Mouse (Mus musculus) heart, postnatal 0 days (tissue): ENCODE results near the gene Spats2l. TPM values are rescaled to one million over a fixed set of nuclear protein-coding genes. Genes with fewer than 3 reads are reported as not detected.

Source experiments
- ATAC-seq: fragments of 200-750 bp; cut with Nextera tagmentation; 2 replicates; pipeline ENCODE4 v1.8.0; 2017; ENCODE audit warnings: low read depth, moderate number of reproducible peaks, moderate library complexity; ENCODE audit not compliant: insufficient read depth
- DNase-seq: peaks from one replicate; pipeline ENCODE4 v3.0.0-alpha.2; 2016; ENCODE audit warnings: low spot score
- H3K27ac ChIP-seq: fragments of 300-500 bp; sonication (generic); 2 replicates; pipeline ENCODE4 v1.5.1; 2014; ENCODE audit warnings: low read depth, mild to moderate bottlenecking
- H3K27me3 ChIP-seq: fragments of 300-500 bp; sonication (generic); 2 replicates; pipeline ENCODE4 v1.6.1; 2014; ENCODE audit warnings: low read length, mixed read lengths; ENCODE audit not compliant: control insufficient read depth, insufficient read depth
- H3K36me3 ChIP-seq: fragments of 300-500 bp; sonication (generic); replicated peaks from 2 replicates; pipeline ENCODE4 v1.6.1; 2014; ENCODE audit warnings: low read length, mixed read lengths; ENCODE audit not compliant: control insufficient read depth, insufficient read depth
- H3K4me1 ChIP-seq: fragments of 300-500 bp; sonication (generic); 2 replicates; pipeline ENCODE4 v1.6.1; 2014; ENCODE audit warnings: antibody characterized with exemption; ENCODE audit not compliant: control insufficient read depth, insufficient read depth
- H3K4me2 ChIP-seq: fragments of 300-500 bp; sonication (generic); 2 replicates; pipeline ENCODE4 v1.6.1; 2014; ENCODE audit warnings: low read depth, mild to moderate bottlenecking, low read length, moderate library complexity
- H3K4me3 ChIP-seq: fragments of 300-500 bp; sonication (generic); 2 replicates; pipeline ENCODE4 v1.5.1; 2014; ENCODE audit warnings: low read depth, low read length
- H3K9ac ChIP-seq: fragments of 300-500 bp; sonication (generic); replicated peaks from 2 replicates; pipeline ENCODE4 v1.6.1; 2014; ENCODE audit warnings: low read depth, low read length, mixed read lengths
- H3K9me3 ChIP-seq: fragments of 300-500 bp; sonication (generic); replicated peaks from 2 replicates; pipeline ENCODE4 v1.6.1; 2016; ENCODE audit warnings: low read length; ENCODE audit not compliant: control insufficient read depth
- CTCF ChIP-seq: IDR thresholded peaks from 2 replicates; pipeline ENCODE4 v1.5.1; 2016; ENCODE audit warnings: antibody characterized with exemption, control low read depth, low read depth
- EP300 ChIP-seq: IDR thresholded peaks from 2 replicates; pipeline ENCODE4 v1.6.1; 2016; ENCODE audit warnings: antibody characterized with exemption, low read depth
- WGBS: fragments of 180-500 bp; shearing (Covaris S2); extraction: QIAGEN DNeasy Blood & Tissue Kit; methylation state at CpG from one replicate; pipeline ENCODE4 v1.1.7; 2014; 5-methylcytosine and 5-hydroxymethylcytosine counted together
- polyA plus RNA-seq: library from polyadenylated mRNA; unstranded; fragments of >200 nt; fragmentation: Nextera tagmentation; extraction: Ambion mirVana; gene quantifications from 2 replicates; pipeline ENCODE4 v1.2.1, GENCODE M21; 2015
- total RNA-seq: library from RNA; depleted of rRNA; stranded (reverse); fragments of >200 nt; gene quantifications from 2 replicates; pipeline ENCODE4 v1.2.3, GENCODE M21; 2014; ENCODE audit warnings: low replicate concordance; rRNA removed

Gene Spats2l
- total and polyA plus RNA-seq, 2 experiments from 2014 or later = 12.5 to 48.7 TPM

- H3K36me3 ChIP-seq = 0 out of 2 replicates have a peak, but pooled peaks cover 4% of the 10 kb centered on the region
- H3K27ac ChIP-seq = peak within 1 kb of the TSS; percentile 70
- no peaks in the 10 kb centered on the region for H3K27me3 ChIP-seq
- 6% methylated on average over 30 of the region's 30 CpGs for whole genome bisulfite sequencing
- peaks cover 17% of the 10 kb centered on the region for H3K4me1 ChIP-seq
- H3K4me2 ChIP-seq = peak within 1 kb of the TSS; percentile 84
- no peaks in the 10 kb centered on the region for H3K9me3 ChIP-seq
- peak within 1 kb of the TSS; percentile 68 for H3K9ac ChIP-seq
- DNase-seq (peak; percentile 97), ATAC-seq (peak; percentile 98)
- H3K4me3 ChIP-seq = peak within 1 kb of the TSS; percentile 77
- TF ChIP-seq EP300 (no peak), CTCF (no peak)
Observed at GRCm38 (mm10) chr1:57995432-57996132, 221.6 kb downstream of the Spats2l start, which contains the start of gene Sgo2a. Gene Sgo2a, plus strand, starts transcription at chr1:57995971.

DNA sequence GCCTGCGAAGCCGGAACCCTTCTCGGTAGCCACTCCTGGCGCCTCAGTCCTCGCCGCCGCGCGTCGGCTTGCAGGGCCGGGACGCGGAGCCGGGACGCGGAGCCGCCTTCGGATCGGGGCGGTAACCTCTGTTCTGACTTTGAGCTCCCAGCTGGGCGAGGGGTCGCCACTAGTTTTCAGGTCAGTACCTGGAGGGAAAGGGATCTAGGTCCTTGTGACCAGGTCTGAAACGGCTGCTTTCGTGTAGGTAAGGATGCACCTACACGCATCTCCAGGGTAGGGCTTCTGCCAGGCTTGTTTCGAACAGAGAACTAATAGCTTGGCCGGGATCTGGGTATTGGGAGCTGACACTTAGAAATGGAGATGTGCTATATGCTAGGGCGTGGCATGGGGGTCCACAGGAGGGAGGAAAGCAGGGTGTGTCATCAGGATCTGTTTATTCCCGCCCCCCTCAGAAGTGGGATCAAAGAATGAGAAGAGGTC is 222.2 kb downstream of the Spats2l start:
- Histone ChIP-seq H3K36me3 (0 out of 2 replicates have a peak, but pooled peaks cover 8% of the 10 kb centered on the region), H3K9me3 (no peaks in the 10 kb centered on the region), H3K9ac (peak overlapping the region; percentile 68), H3K4me2 (peak overlapping the region; percentile 84), H3K27ac (peak overlapping the region; percentile 51), H3K4me3 (peak overlapping the region; percentile 77), H3K4me1 (peaks cover 17% of the 10 kb centered on the region), H3K27me3 (no peaks in the 10 kb centered on the region)
- TF ChIP-seq EP300 (no peak), CTCF (no peak)
- under 1% methylated on average over 26 of the region's 29 CpGs for WGBS
- ATAC-seq (peak; percentile 10; the same call in 1 of the 2 replicates), DNase-seq (no peak)

Other genes with a start within 250 kb of the Spats2l start
- 11.4 and 13.7 TPM in 2 replicates for gene Sgo2a, start 221.8 kb downstream of the Spats2l start, total RNA-seq
- 6.9 and 7.1 TPM in 2 replicates for gene Sgo2a, start 221.8 kb downstream of the Spats2l start, polyA plus RNA-seq
- 8.9 and 13.6 TPM in 2 replicates for gene Kctd18, start 244.8 kb downstream of the Spats2l start, total RNA-seq
- gene Kctd18, start 244.8 kb downstream of the Spats2l start, polyA plus RNA-seq = 7.6 and 7.8 TPM in 2 replicates